Mouse (Mus musculus) brain, embryonic 14.5 days (tissue): Measurements from ENCODE around the gene Slc41a2.

ENCODE experiments used
- CTCF ChIP-seq: fragments of 200-500 bp; IDR thresholded peaks from 2 replicates; pipeline ENCODE4 v1.5.1; 2012; ENCODE audit warnings: inconsistent platforms, mild to moderate bottlenecking, moderate library complexity, borderline replicate concordance; ENCODE audit not compliant: insufficient read depth, insufficient read length; ENCODE audit errors: extremely low read depth
- POLR2A ChIP-seq: fragments of 200-500 bp; IDR thresholded peaks from 2 replicates; pipeline ENCODE4 v1.6.1; 2012; ENCODE audit warnings: mild to moderate bottlenecking, inconsistent platforms, borderline replicate concordance; ENCODE audit not compliant: poor library complexity, insufficient read depth, insufficient read length, severe bottlenecking; ENCODE audit errors: extremely low read depth

DNA sequence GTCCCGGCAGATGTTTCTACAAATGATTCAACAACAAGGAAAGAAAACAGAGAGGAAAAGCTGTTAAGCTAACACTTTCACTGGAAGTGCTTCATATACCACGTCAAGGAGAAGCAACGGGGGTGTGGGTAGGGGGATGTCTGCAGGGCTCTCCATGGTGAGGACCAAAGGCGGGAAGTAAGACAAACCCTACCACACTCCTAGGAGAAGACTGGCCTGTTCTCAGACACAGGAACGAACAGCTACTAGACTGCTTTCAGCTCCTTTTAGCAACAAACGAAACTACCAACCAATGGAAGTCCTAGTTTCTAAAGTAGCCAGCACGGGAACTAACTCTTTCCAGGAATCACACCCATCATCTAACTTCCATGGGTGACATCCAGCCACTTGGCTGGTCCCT lies 89.6 kb downstream of the Slc41a2 start:
- TF ChIP-seq CTCF (no peak), POLR2A (no peak)
